ENCODE assay signal across 23 mouse cellular contexts in genomic region chr9:48806591-48806990, GRCm38 (mm10). TPM values are rescaled to one million over a fixed set of nuclear protein-coding genes. Genes with fewer than 3 reads are reported as not detected.
DNase-seq lines count a peak whose midpoint lies in the region; ATAC-seq and TF ChIP-seq lines count a peak whose summit lies in the region.
"Had no signal": no experiment of that assay in that cellular context is flagged by ENCODE, and none has a peak within 500 bp of the region (broad histone marks: within the 10 kb centered on the region; RNA-seq: fewer than 3 reads in every experiment).

No protein-coding gene starts in this region.

- H3K9me3 ChIP-seq in heart, embryonic 11.5 days (replicated peaks; ENCODE audit: control insufficient read depth, low read length) = no peaks in the 10 kb centered on the region
- no peaks in the 10 kb centered on the region for H3K9me3 ChIP-seq in lung, embryonic 14.5 days (ENCODE audit: low read depth, low read length)
- H3K9me3 ChIP-seq in liver, embryonic 13.5 days (replicated peaks) = no peaks in the 10 kb centered on the region
- H3K9me3 ChIP-seq in forebrain, embryonic 16.5 days (ENCODE audit: control insufficient read depth, low read length) = no peaks in the 10 kb centered on the region
- H3K9me3 ChIP-seq: embryonic facial prominence, embryonic 15.5 days; forebrain, embryonic 15.5 days; hindbrain, embryonic 10.5 days; intestine, embryonic 15.5 days; kidney, embryonic 15.5 days; liver, embryonic 15.5 days had no signal

- peaks cover 4% of the 10 kb centered on the region; the same call in 1 of the 2 replicates for H3K79me2 ChIP-seq in heart, adult 2 months (replicated peaks; ENCODE audit: control insufficient read depth, insufficient read depth, low read length)

- no peak for TF ChIP-seq POLR2A in heart, adult 2 months (IDR thresholded peaks at IDR 0.05; ENCODE audit: insufficient read depth, low read depth, low read length)

- no peak overlapping the region for H3K27ac ChIP-seq in heart, adult 2 months
- H3K27ac ChIP-seq in heart, embryonic 11.5 days (ENCODE audit: low read depth, low read length) = no peak overlapping the region
- H3K27ac ChIP-seq in lung, embryonic 14.5 days (ENCODE audit: low read depth) = no peak overlapping the region
- H3K27ac ChIP-seq in liver, embryonic 13.5 days = no peak overlapping the region
- no peak overlapping the region for H3K27ac ChIP-seq in forebrain, embryonic 16.5 days (ENCODE audit: low read length)
- H3K27ac ChIP-seq: embryonic facial prominence, embryonic 15.5 days; forebrain, embryonic 15.5 days; hindbrain, embryonic 10.5 days; intestine, embryonic 15.5 days; kidney, embryonic 15.5 days; liver, embryonic 15.5 days; stomach, postnatal 0 days had no signal

- intact Hi-C loops in heart, adult 2 months (cut with DNase I) = no loop called here

- H3K4me1 ChIP-seq in heart, adult 2 months (ENCODE audit: control insufficient read depth, insufficient read depth, low read length) = peaks cover 13% of the 10 kb centered on the region
- H3K4me1 ChIP-seq in heart, embryonic 11.5 days (ENCODE audit: control insufficient read depth, insufficient read depth, low read length) = no peaks in the 10 kb centered on the region
- no peaks in the 10 kb centered on the region for H3K4me1 ChIP-seq in lung, embryonic 14.5 days (ENCODE audit: insufficient read depth)
- peaks cover 51% of the 10 kb centered on the region for H3K4me1 ChIP-seq in liver, embryonic 13.5 days (replicated peaks)
- no peaks in the 10 kb centered on the region for H3K4me1 ChIP-seq in forebrain, embryonic 16.5 days (replicated peaks; ENCODE audit: control insufficient read depth, insufficient read depth, low read length)
- H3K4me1 ChIP-seq: embryonic facial prominence, embryonic 15.5 days; forebrain, embryonic 15.5 days; intestine, embryonic 15.5 days; kidney, embryonic 15.5 days had no signal

- no peak overlapping the region for H3K4me3 ChIP-seq in heart, adult 2 months
- H3K4me3 ChIP-seq in heart, embryonic 11.5 days (ENCODE audit: low read depth, low read length) = no peak overlapping the region
- H3K4me3 ChIP-seq in lung, embryonic 14.5 days (ENCODE audit: low read depth, low read length) = no peak overlapping the region
- H3K4me3 ChIP-seq in liver, embryonic 13.5 days (replicated peaks) = no peak overlapping the region
- H3K4me3 ChIP-seq in forebrain, embryonic 16.5 days (replicated peaks; ENCODE audit: low read length) = no peak overlapping the region
- H3K4me3 ChIP-seq: embryonic facial prominence, embryonic 15.5 days; forebrain, embryonic 15.5 days; hindbrain, embryonic 10.5 days; intestine, embryonic 15.5 days; kidney, embryonic 15.5 days; liver, embryonic 15.5 days had no signal

- H3K27me3 ChIP-seq in heart, adult 2 months (ENCODE audit: control insufficient read depth, insufficient read depth, low read length) = no peaks in the 10 kb centered on the region
- peaks cover 4% of the 10 kb centered on the region for H3K27me3 ChIP-seq in heart, embryonic 11.5 days (ENCODE audit: control insufficient read depth, insufficient read depth, low read length)
- H3K27me3 ChIP-seq in lung, embryonic 14.5 days (ENCODE audit: insufficient read depth, low read length) = no peaks in the 10 kb centered on the region
- H3K27me3 ChIP-seq in liver, embryonic 13.5 days = peaks cover 39% of the 10 kb centered on the region
- no peaks in the 10 kb centered on the region for H3K27me3 ChIP-seq in forebrain, embryonic 16.5 days (replicated peaks; ENCODE audit: control insufficient read depth, insufficient read depth, low read length)
- H3K27me3 ChIP-seq: embryonic facial prominence, embryonic 15.5 days; forebrain, embryonic 15.5 days; intestine, embryonic 15.5 days had no signal

- 68% methylated on average over 6 of the region's 6 CpGs for WGBS in heart, adult 2 months
- 58% methylated on average over 6 of the region's 6 CpGs for WGBS in heart, embryonic 11.5 days (ENCODE audit: insufficient replicate concordance)
- WGBS in lung, embryonic 14.5 days = 54% methylated on average over 6 of the region's 6 CpGs
- 29% methylated on average over 6 of the region's 6 CpGs for WGBS in liver, embryonic 13.5 days (ENCODE audit: insufficient replicate concordance)
- WGBS in forebrain, embryonic 16.5 days = 87% methylated on average over 6 of the region's 6 CpGs

- TF ChIP-seq CTCF in heart, adult 2 months (IDR thresholded peaks at IDR 0.05) = no peak
- 0 out of 2 replicates have a peak, but pooled peaks have one; percentile 8 for TF ChIP-seq CTCF in lung, embryonic 14.5 days (IDR thresholded peaks at IDR 0.05; ENCODE audit: low read depth)

- 0 out of 2 replicates have a peak, but pooled peaks have one; percentile 6 for TF ChIP-seq EP300 in heart, adult 2 months (IDR thresholded peaks at IDR 0.05; ENCODE audit: insufficient read depth, low read depth, low read length)

- H3K4me2 ChIP-seq in heart, embryonic 11.5 days = no peak overlapping the region
- H3K4me2 ChIP-seq in lung, embryonic 14.5 days = no peak overlapping the region
- H3K4me2 ChIP-seq in liver, embryonic 13.5 days = no peak overlapping the region
- H3K4me2 ChIP-seq in forebrain, embryonic 16.5 days (ENCODE audit: low read length) = no peak overlapping the region
- H3K4me2 ChIP-seq: embryonic facial prominence, embryonic 15.5 days; forebrain, embryonic 15.5 days; intestine, embryonic 15.5 days; kidney, embryonic 15.5 days; liver, embryonic 15.5 days had no signal

- H3K36me3 ChIP-seq in heart, adult 2 months (ENCODE audit: control insufficient read depth, insufficient read depth, low read length) = peaks cover 9% of the 10 kb centered on the region; the same call in 1 of the 2 replicates
- no peaks in the 10 kb centered on the region for H3K36me3 ChIP-seq in heart, embryonic 11.5 days (ENCODE audit: control insufficient read depth, insufficient read depth, low read length)
- no peaks in the 10 kb centered on the region for H3K36me3 ChIP-seq in lung, embryonic 14.5 days (ENCODE audit: insufficient read depth)
- no peaks in the 10 kb centered on the region for H3K36me3 ChIP-seq in liver, embryonic 13.5 days
- no peaks in the 10 kb centered on the region for H3K36me3 ChIP-seq in forebrain, embryonic 16.5 days (ENCODE audit: control insufficient read depth, insufficient read depth)
- H3K36me3 ChIP-seq: embryonic facial prominence, embryonic 15.5 days; forebrain, embryonic 15.5 days; intestine, embryonic 15.5 days; kidney, embryonic 15.5 days; liver, embryonic 15.5 days had no signal

- H3K9ac ChIP-seq in heart, adult 2 months (ENCODE audit: low read depth, low read length) = no peak overlapping the region
- no peak overlapping the region for H3K9ac ChIP-seq in heart, embryonic 11.5 days (ENCODE audit: low read depth, low read length)
- H3K9ac ChIP-seq in lung, embryonic 14.5 days = no peak overlapping the region
- H3K9ac ChIP-seq in liver, embryonic 13.5 days = no peak overlapping the region
- no peak overlapping the region for H3K9ac ChIP-seq in forebrain, embryonic 16.5 days (replicated peaks; ENCODE audit: low read depth, low read length)
- H3K9ac ChIP-seq: embryonic facial prominence, embryonic 15.5 days; forebrain, embryonic 15.5 days; intestine, embryonic 15.5 days; kidney, embryonic 15.5 days; liver, embryonic 15.5 days had no signal

- DNase-seq in heart, adult 2 months = no peak
- DNase-seq in lung, embryonic 14.5 days = no peak
- no peak for DNase-seq in lung, postnatal 14 days
- DNase-seq in liver, embryonic 13.5 days = no peak
- no peak for DNase-seq in c-Kit-positive CD71-positive TER-119-positive erythroid progenitor cells, embryonic 14.5 days (ENCODE audit: low spot score)
- DNase-seq: adrenal gland, adult 2 months; cerebellum, adult 11-12 months; cerebellum, postnatal 14 days; kidney, postnatal 36 days; layer of hippocampus, adult 9-11 months; midbrain, embryonic 14.5 days; right cerebral cortex, postnatal 14 days; thymus, adult 2 months had no signal

- no peak for ATAC-seq in heart, embryonic 11.5 days (replicated peaks; ENCODE audit: insufficient number of reproducible peaks, low FRiP score, low TSS enrichment)
- no peak for ATAC-seq in lung, embryonic 14.5 days (ENCODE audit: insufficient read depth)
- ATAC-seq in liver, embryonic 13.5 days (ENCODE audit: low read depth) = peak; percentile 43
- ATAC-seq in forebrain, embryonic 16.5 days = no peak
- ATAC-seq: forebrain, embryonic 15.5 days; hindbrain, embryonic 16.5 days; intestine, embryonic 15.5 days had no signal

RNA-seq across cellular contexts. Expression of gene Zbtb16, which starts 29.4 kb away (rescaled TPM):
- total RNA-seq in heart, adult 2 months (2021) = 100 to 1,000 TPM; 149 to 150 TPM
- polyA plus RNA-seq in heart, adult 2 months (2012; rRNA removed) = 15.7 and 23.7 TPM in 2 replicates
- 0.57 and 0.75 TPM in 2 replicates for polyA plus RNA-seq in heart, embryonic 11.5 days (2014; fragmentation: Nextera tagmentation; extraction: Ambion mirVana)
- polyA plus RNA-seq in lung, embryonic 14.5 days (2014; fragmentation: Nextera tagmentation; extraction: Ambion mirVana) = 0.71 and 1.2 TPM in 2 replicates
- 0.74 and 0.77 TPM in 2 replicates for polyA plus RNA-seq in liver, embryonic 13.5 days (2015; fragmentation: Nextera tagmentation; extraction: Ambion mirVana)
- 5.1 and 6.1 TPM in 2 replicates for polyA plus RNA-seq in forebrain, embryonic 16.5 days (2015; fragmentation: Nextera tagmentation; extraction: Ambion mirVana)
